Mouse (Mus musculus) liver, adult 2 months (tissue): ENCODE results near the gene Trpm6.

ENCODE experiments used
- CTCF ChIP-seq: fragments of 200-500 bp; IDR thresholded peaks from 2 replicates; pipeline ENCODE4 v1.5.1; 2011; ENCODE audit warnings: low read depth, low read length, control low read depth
- POLR2A ChIP-seq: fragments of 200-500 bp; IDR thresholded peaks from 2 replicates; pipeline ENCODE4 v1.6.1; 2011; ENCODE audit warnings: low read length, control low read depth; ENCODE audit not compliant: insufficient read depth; ENCODE audit errors: extremely low read depth

DNA sequence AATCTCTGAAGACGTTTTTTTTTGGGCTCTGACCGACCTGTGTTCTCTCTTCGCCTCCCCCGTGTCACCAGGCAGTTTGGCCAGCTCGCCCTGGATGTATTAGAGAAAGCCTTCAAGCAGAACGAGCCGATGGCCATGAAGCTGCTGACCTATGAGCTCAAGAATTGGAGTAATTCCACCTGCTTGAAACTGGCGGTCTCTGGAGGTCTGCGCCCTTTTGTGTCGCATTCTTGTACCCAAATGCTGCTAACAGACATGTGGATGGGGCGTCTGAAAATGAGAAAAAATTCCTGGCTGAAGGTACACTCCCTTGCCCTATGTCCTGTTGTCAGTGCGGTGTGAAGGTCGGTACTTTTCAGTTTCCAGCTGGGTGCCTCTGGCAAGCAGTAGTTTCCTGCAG lies 65.4 kb downstream of the Trpm6 start:
- TF ChIP-seq CTCF (no peak), POLR2A (no peak)
